Mouse (Mus musculus) MEL (cell line): ENCODE measurements at regions not wholly inside any gene's neighbourhood (a gene's known extent, or its start where the extent isn't known, plus 50 kb on each side); places are given as distances from the start of the nearest gene placed in this dataset.

Experiments used
- DNase-seq: peaks from one replicate; pipeline ENCODE4 v3.0.0; 2011; ENCODE audit warnings: low read depth, low spot score
- H3K27ac ChIP-seq: 2 replicates; pipeline ENCODE4 v1.5.1; 2012; ENCODE audit warnings: low read depth, mild to moderate bottlenecking, control low read depth, low read length, moderate library complexity; ENCODE audit not compliant: control insufficient read depth
- H3K27me3 ChIP-seq, 2 experiments: fragments of 150-350 bp in 1 of 2; sonication (generic) in 1 of 2; 2 replicates each; pipeline ENCODE4 v1.6.1; 2012; ENCODE audit warnings: low read length in 2 of 2, mild to moderate bottlenecking in 2 of 2, improper control_type of control experiment in 1 of 2, moderate library complexity in 1 of 2; ENCODE audit not compliant: insufficient read depth in 2 of 2, control insufficient read depth in 1 of 2
- H3K36me3 ChIP-seq, 2 experiments: 2 replicates each; pipeline ENCODE4 v1.6.1; 2012 to 2014; ENCODE audit warnings: low read length in 2 of 2, improper control_type of control experiment in 1 of 2, inconsistent platforms in 1 of 2, mild to moderate bottlenecking in 1 of 2; ENCODE audit not compliant: insufficient read depth in 2 of 2, control insufficient read depth in 1 of 2
- H3K4me1 ChIP-seq, 2 experiments: fragments of 150-350 bp in 1 of 2; sonication (generic) in 1 of 2; 2 replicates each; pipeline ENCODE4 v1.6.1; 2012; ENCODE audit warnings: low read length in 2 of 2, improper control_type of control experiment in 1 of 2, mild to moderate bottlenecking in 1 of 2; ENCODE audit not compliant: insufficient read depth in 2 of 2, control insufficient read depth in 1 of 2
- H3K4me3 ChIP-seq, 2 experiments: fragments of 150-350 bp in 1 of 2; sonication (generic) in 1 of 2; 2 replicates each; pipeline ENCODE4 v1.5.1; 2012; ENCODE audit warnings: low read depth in 2 of 2, low read length in 2 of 2, mild to moderate bottlenecking in 2 of 2, moderate library complexity in 2 of 2, control low read depth in 1 of 2, improper control_type of control experiment in 1 of 2; ENCODE audit not compliant: control insufficient read depth in 1 of 2, insufficient read depth in 1 of 2
- H3K79me2 ChIP-seq: 2 replicates; pipeline ENCODE4 v1.6.1; 2012; ENCODE audit warnings: mild to moderate bottlenecking, low read length, moderate library complexity; ENCODE audit not compliant: control insufficient read depth, poor library complexity, insufficient read depth
- H3K9ac ChIP-seq: 2 replicates; pipeline ENCODE4 v1.6.1; 2012; ENCODE audit warnings: low read depth, mild to moderate bottlenecking, control low read depth, low read length, moderate library complexity; ENCODE audit not compliant: control insufficient read depth, poor library complexity, severe bottlenecking
- H3K9me3 ChIP-seq: fragments of 150-350 bp; sonication (generic); replicated peaks from 2 replicates; pipeline ENCODE4 v1.6.1; 2012; ENCODE audit warnings: mild to moderate bottlenecking, low read length, improper control_type of control experiment, moderate library complexity; ENCODE audit not compliant: insufficient read depth
- BHLHE40 ChIP-seq: IDR thresholded peaks from 2 replicates; pipeline ENCODE4 v1.6.1; 2012; ENCODE audit warnings: low read depth, mild to moderate bottlenecking, inconsistent platforms, low read length, improper control_type of control experiment, borderline replicate concordance
- CHD1 ChIP-seq: IDR thresholded peaks from 2 replicates; pipeline ENCODE4 v1.6.1; 2012; ENCODE audit warnings: low read depth, mild to moderate bottlenecking, inconsistent platforms, low read length, improper control_type of control experiment
- CHD2 ChIP-seq: IDR thresholded peaks from 2 replicates; pipeline ENCODE4 v1.6.1; 2011; ENCODE audit warnings: low read length, improper control_type of control experiment
- E2F4 ChIP-seq: IDR thresholded peaks from 2 replicates; pipeline ENCODE4 v1.6.1; 2011; ENCODE audit warnings: low read depth, low read length, improper control_type of control experiment, borderline replicate concordance
- EP300 ChIP-seq, 2 experiments: IDR thresholded peaks; 2 replicates each; pipeline ENCODE4 v1.6.1; 2011; ENCODE audit warnings: improper control_type of control experiment in 2 of 2, low read length in 2 of 2, low read depth in 1 of 2, mild to moderate bottlenecking in 1 of 2
- GABPA ChIP-seq: IDR thresholded peaks from 2 replicates; pipeline ENCODE4 v1.6.1; 2012; ENCODE audit warnings: low read depth, mild to moderate bottlenecking, inconsistent platforms, low read length, improper control_type of control experiment, moderate library complexity
- HCFC1 ChIP-seq: IDR thresholded peaks from 2 replicates; pipeline ENCODE4 v1.6.1; 2012; ENCODE audit warnings: low read depth, mild to moderate bottlenecking, inconsistent platforms, low read length, improper control_type of control experiment, moderate library complexity
- JUND ChIP-seq: IDR thresholded peaks from 2 replicates; pipeline ENCODE4 v1.6.1; 2011; ENCODE audit warnings: low read depth, mild to moderate bottlenecking, improper control_type of control experiment, low read length
- MAX ChIP-seq: IDR thresholded peaks from 2 replicates; pipeline ENCODE4 v1.6.1; 2011; ENCODE audit warnings: low read length, improper control_type of control experiment
- MAZ ChIP-seq: IDR thresholded peaks from 2 replicates; pipeline ENCODE4 v1.6.1; 2012; ENCODE audit warnings: low read depth, mild to moderate bottlenecking, inconsistent platforms, low read length, improper control_type of control experiment
- MEF2A ChIP-seq: IDR thresholded peaks from 2 replicates; pipeline ENCODE4 v1.6.1; 2014; ENCODE audit warnings: low read depth, mild to moderate bottlenecking, inconsistent platforms, low read length, improper control_type of control experiment; ENCODE audit not compliant: poor library complexity, insufficient replicate concordance, severe bottlenecking; ENCODE audit errors: extremely low read depth
- MYB ChIP-seq: IDR thresholded peaks from 2 replicates; pipeline ENCODE4 v1.6.1; 2011; ENCODE audit warnings: mild to moderate bottlenecking, low read depth, low read length, improper control_type of control experiment
- MYC ChIP-seq: IDR thresholded peaks from 2 replicates; pipeline ENCODE4 v1.6.1; 2011; ENCODE audit warnings: low read depth, mild to moderate bottlenecking, low read length, improper control_type of control experiment, moderate library complexity
- NELFE ChIP-seq: IDR thresholded peaks from 2 replicates; pipeline ENCODE4 v1.6.1; 2011; ENCODE audit warnings: low read depth, low read length, improper control_type of control experiment
- NRF1 ChIP-seq: IDR thresholded peaks from 2 replicates; pipeline ENCODE4 v1.6.1; 2014; ENCODE audit warnings: low read depth, mild to moderate bottlenecking, inconsistent platforms, low read length, improper control_type of control experiment, moderate library complexity; ENCODE audit not compliant: poor library complexity, insufficient read depth, severe bottlenecking
- POLR2A ChIP-seq, 2 experiments: IDR thresholded peaks; 2 replicates each; pipeline ENCODE4 v1.6.1; 2011 to 2012; ENCODE audit warnings: low read length in 2 of 2, mild to moderate bottlenecking in 2 of 2, control low read depth in 1 of 2, improper control_type of control experiment in 1 of 2, low read depth in 1 of 2, moderate library complexity in 1 of 2; ENCODE audit not compliant: control insufficient read depth in 1 of 2, insufficient read depth in 1 of 2, poor library complexity in 1 of 2
- RCOR1 ChIP-seq: IDR thresholded peaks from 2 replicates; pipeline ENCODE4 v1.6.1; 2012; ENCODE audit warnings: low read depth, mild to moderate bottlenecking, inconsistent platforms, low read length, improper control_type of control experiment
- SIN3A ChIP-seq: IDR thresholded peaks from 2 replicates; pipeline ENCODE4 v1.6.1; 2012; ENCODE audit warnings: low read length, improper control_type of control experiment, inconsistent platforms
- TBP ChIP-seq: IDR thresholded peaks from 2 replicates; pipeline ENCODE4 v1.8.0; 2011; ENCODE audit warnings: low read depth, low read length, improper control_type of control experiment
- UBTF ChIP-seq: IDR thresholded peaks from 2 replicates; pipeline ENCODE4 v1.6.1; 2012; ENCODE audit warnings: low read depth, mild to moderate bottlenecking, inconsistent platforms, low read length, improper control_type of control experiment, moderate library complexity, borderline replicate concordance; ENCODE audit not compliant: insufficient read depth
- USF1 ChIP-seq: IDR thresholded peaks from 2 replicates; pipeline ENCODE4 v1.6.1; 2014; ENCODE audit warnings: low read depth, mild to moderate bottlenecking, inconsistent platforms, low read length, improper control_type of control experiment, moderate library complexity
- USF2 ChIP-seq, 2 experiments: IDR thresholded peaks; 2 replicates each; pipeline ENCODE4 v1.6.1; 2011 to 2012; ENCODE audit warnings: improper control_type of control experiment in 2 of 2, low read length in 2 of 2, borderline replicate concordance in 1 of 2, inconsistent platforms in 1 of 2, low read depth in 1 of 2, mild to moderate bottlenecking in 1 of 2; ENCODE audit not compliant: insufficient read depth in 1 of 2
- ZC3H11A ChIP-seq: IDR thresholded peaks from 2 replicates; pipeline ENCODE4 v1.6.1; 2012; ENCODE audit warnings: low read depth, mild to moderate bottlenecking, inconsistent platforms, low read length, improper control_type of control experiment
- ZMIZ1 ChIP-seq: IDR thresholded peaks from 2 replicates; pipeline ENCODE4 v1.6.1; 2012; ENCODE audit warnings: low read depth, mild to moderate bottlenecking, inconsistent platforms, low read length, improper control_type of control experiment, moderate library complexity

GRCm38 (mm10) chr1:194026958-194027692, 590.9 kb upstream of the Plxna2 start:
- Histone ChIP-seq H3K4me1 (no peaks in the 10 kb centered on the region), H3K27ac (no peak overlapping the region), H3K4me3 (no peak overlapping the region), H3K27me3 (no peaks in the 10 kb centered on the region), H3K79me2 (no peaks in the 10 kb centered on the region), H3K9me3 (no peaks in the 10 kb centered on the region), H3K9ac (no peak overlapping the region), H3K36me3 (no peaks in the 10 kb centered on the region)
- no peak for DNase-seq
- TF ChIP-seq ZC3H11A (no peak), USF2 (IDR thresholded peaks at IDR 0.05; ENCODE audit: borderline replicate concordance in 1 of 2, insufficient read depth in 1 of 2, low read depth in 1 of 2, low read length in 2 of 2) (no peak), BHLHE40 (no peak), GABPA (no peak), SIN3A (no peak), MYB (no peak), ZMIZ1 (no peak), CHD1 (no peak)

DNA sequence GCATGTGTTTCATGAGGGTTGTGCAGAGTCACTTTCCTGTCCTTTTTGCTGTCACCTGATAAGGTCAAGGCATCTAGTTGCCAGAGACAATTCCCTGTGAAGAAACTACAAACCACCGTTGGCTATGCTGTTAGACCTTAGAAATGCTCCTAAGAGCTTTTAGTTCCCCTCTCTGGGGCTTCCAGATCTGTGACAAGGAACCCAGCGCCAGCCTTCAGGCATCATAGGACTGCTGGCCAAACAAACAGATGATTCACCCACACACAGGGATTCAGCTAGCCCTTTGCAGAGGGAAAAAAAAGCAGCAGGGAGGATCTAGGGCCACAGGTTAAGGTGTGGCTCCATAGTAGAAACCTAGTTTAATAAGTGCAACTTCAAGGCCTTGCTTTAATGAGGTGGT, 591.8 kb upstream of the Plxna2 start:
- Histone ChIP-seq H3K4me3 (no peak overlapping the region), H3K36me3 (no peaks in the 10 kb centered on the region), H3K9me3 (no peaks in the 10 kb centered on the region), H3K27me3 (no peaks in the 10 kb centered on the region), H3K79me2 (no peaks in the 10 kb centered on the region), H3K9ac (no peak overlapping the region), H3K27ac (no peak overlapping the region), H3K4me1 (no peaks in the 10 kb centered on the region)
- no peak for DNase-seq
- TF ChIP-seq MAX = no peak
- TF ChIP-seq SIN3A = no peak
- no peak for TF ChIP-seq EP300 (IDR thresholded peaks at IDR 0.05; ENCODE audit: low read depth in 1 of 2, low read length in 2 of 2)
- TF ChIP-seq NRF1 = no peak
- TF ChIP-seq POLR2A (IDR thresholded peaks at IDR 0.05; ENCODE audit: control insufficient read depth in 1 of 2, insufficient read depth in 1 of 2, low read depth in 1 of 2, low read length in 2 of 2, poor library complexity in 1 of 2) = no peak
- no peak for TF ChIP-seq MEF2A

DNA sequence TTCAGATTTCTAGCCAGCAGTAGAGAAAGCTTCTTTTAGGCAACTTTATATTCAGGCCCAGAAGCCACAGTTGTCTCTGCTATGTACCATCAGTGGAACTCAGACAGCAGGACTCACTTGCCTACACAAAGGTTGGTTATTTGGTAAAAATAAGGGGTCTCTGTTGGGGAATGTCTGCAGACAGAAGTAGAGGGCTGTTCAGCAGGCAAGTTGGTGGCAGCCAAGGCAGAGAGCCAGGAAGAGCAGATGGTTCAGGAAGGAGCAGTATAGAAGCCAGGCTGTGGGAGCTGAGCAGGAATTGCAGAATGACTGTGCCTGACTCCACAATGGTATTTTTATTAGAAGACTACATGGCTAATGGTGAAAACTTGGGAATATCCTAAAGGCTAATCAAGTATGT, 598.7 kb upstream of the Plxna2 start:
- Histone ChIP-seq H3K79me2 (no peaks in the 10 kb centered on the region), H3K27ac (no peak overlapping the region), H3K9ac (no peak overlapping the region), H3K4me3 (no peak overlapping the region), H3K36me3 (no peaks in the 10 kb centered on the region), H3K4me1 (no peaks in the 10 kb centered on the region), H3K27me3 (no peaks in the 10 kb centered on the region), H3K9me3 (no peaks in the 10 kb centered on the region)
- TF ChIP-seq BHLHE40 (no peak), MYC (no peak), USF1 (no peak), JUND (no peak), MAX (no peak), RCOR1 (no peak), USF2 (IDR thresholded peaks at IDR 0.05; ENCODE audit: borderline replicate concordance in 1 of 2, insufficient read depth in 1 of 2, low read depth in 1 of 2, low read length in 2 of 2) (no peak), NELFE (no peak), UBTF (no peak), HCFC1 (no peak), TBP (no peak), MAZ (no peak), NRF1 (no peak), E2F4 (no peak), MEF2A (no peak), CHD2 (no peak)
- no peak for DNase-seq
